Mouse (Mus musculus) yolk sac, embryonic 10.5 days (tissue): Measurements from ENCODE around the gene Sarnp.

ENCODE experiments used
- DNase-seq: peaks from one replicate; pipeline ENCODE4 v3.0.0-alpha.2; 2017; ENCODE audit warnings: low spot score

Sarnp gene

GRCm38 (mm10) chr10:128917400-128917799 is 100.3 kb downstream of the Sarnp start:
- DNase-seq, result no peak

- DNase-seq, result no peak
Observed at GRCm38 (mm10) chr10:128918246-128918645, 101.1 kb downstream of the Sarnp start.

- DNase-seq, result peak; percentile 84
Observed at GRCm38 (mm10) chr10:128919203-128919631, 102.1 kb downstream of the Sarnp start.

GRCm38 (mm10) chr10:128919966-128920365 is 102.8 kb downstream of the Sarnp start:
- DNase-seq, result no peak

- no peak for DNase-seq
Observed at GRCm38 (mm10) chr10:128920736-128921161, 103.6 kb downstream of the Sarnp start.

GRCm38 (mm10) chr10:128921251-128921650 is 104.1 kb downstream of the Sarnp start:
- no peak for DNase-seq

- DNase-seq, result no peak
Observed at GRCm38 (mm10) chr10:128921883-128922821, 105.0 kb downstream of the Sarnp start.

- DNase-seq, result no peak
Observed at GRCm38 (mm10) chr10:128922822-128923012, 105.6 kb downstream of the Sarnp start, which contains the start of gene Rdh5. Gene Rdh5, minus strand, starts transcription at chr10:128922888.

GRCm38 (mm10) chr10:128923013-128923691 is 106.0 kb downstream of the Sarnp start:
- DNase-seq, result peak; percentile 89

- no peak for DNase-seq
Observed at GRCm38 (mm10) chr10:128923935-128924334, 106.8 kb downstream of the Sarnp start, which contains the start of gene Bloc1s1. Gene Bloc1s1, minus strand, starts transcription at chr10:128924035.
